Mouse (Mus musculus) liver, postnatal 0 days (tissue): ENCODE data around the gene St8sia2.

Source experiments
- CTCF ChIP-seq: sonication (generic); IDR thresholded peaks from 2 replicates; pipeline ENCODE4 v1.5.1; 2016; ENCODE audit warnings: antibody characterized with exemption, low read depth
- EP300 ChIP-seq: IDR thresholded peaks from 2 replicates; pipeline ENCODE4 v1.6.1; 2016; ENCODE audit warnings: antibody characterized with exemption, low read depth, mild to moderate bottlenecking

DNA sequence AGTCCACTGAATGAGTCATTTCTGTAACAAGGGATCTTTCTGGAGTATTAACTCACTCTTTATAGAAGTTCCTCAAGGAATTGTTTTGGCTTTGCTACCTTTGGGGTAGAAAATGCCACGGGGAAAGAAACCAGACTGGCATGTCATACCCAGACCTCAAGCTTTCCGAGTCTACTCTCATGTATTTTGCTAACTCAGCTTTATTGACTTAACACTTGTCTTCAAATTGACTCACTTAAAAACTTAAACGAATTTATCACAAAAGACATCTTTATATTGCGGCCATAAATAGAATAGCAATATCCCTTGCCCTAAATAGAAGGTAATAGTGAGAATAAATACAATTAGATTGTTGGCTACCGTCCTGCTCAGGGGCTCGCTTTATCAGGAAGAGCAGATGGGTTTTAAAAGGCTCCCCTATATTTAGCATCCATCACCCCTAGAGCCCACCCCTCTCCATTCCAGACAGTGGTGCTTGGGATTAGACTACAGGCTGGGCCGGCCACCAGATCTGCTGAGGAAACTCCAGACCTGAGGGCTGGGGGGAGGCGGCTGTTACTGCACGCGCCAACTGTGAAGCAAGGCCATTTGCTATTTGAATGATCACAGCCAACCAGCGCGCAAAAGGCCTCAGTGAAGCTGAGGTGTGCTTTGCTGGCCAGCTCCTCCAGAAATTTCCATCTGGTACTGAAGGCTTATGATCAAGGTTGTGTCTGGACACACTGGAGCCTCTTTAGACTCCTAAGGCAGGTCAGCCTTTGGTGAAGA lies 12.6 kb downstream of the St8sia2 start:
- TF ChIP-seq EP300 (no peak), CTCF (no peak)
